ENCODE assay signal across 19 mouse cellular contexts in the genomic region with DNA sequence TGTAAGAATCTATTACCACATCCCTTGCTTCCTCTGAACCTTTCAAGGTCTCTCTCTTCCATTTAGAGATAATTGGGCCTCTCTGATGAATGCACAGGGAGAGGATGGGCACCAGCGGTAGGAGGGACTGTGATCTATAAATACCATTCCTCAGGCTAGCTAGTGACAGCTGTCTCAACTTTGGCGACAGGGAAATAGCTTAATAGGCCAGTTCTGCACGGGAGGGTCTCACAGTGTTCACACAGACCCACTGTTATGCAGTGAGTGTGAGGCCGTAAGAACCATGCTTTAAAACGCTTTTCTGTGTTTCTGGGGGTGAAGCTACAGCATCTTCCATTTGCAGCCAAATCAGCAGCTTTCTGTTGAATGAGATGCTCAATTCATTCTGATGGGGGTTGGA.
A peak's percentile ranks its signal among the peaks of the same experiment; 100 is the strongest.
DNase-seq lines count a peak whose midpoint lies in the region; ATAC-seq and TF ChIP-seq lines count a peak whose summit lies in the region.
"Had no signal": no experiment of that assay in that cellular context is flagged by ENCODE, and none has a peak within 500 bp of the region (broad histone marks: within the 10 kb centered on the region; RNA-seq: fewer than 3 reads in every experiment).

No protein-coding gene starts in this region.

- no peak for TF ChIP-seq CTCF in left cerebral cortex, adult 2 months (IDR thresholded peaks at IDR 0.05)
- no peak for TF ChIP-seq CTCF in brain, embryonic 14.5 days (IDR thresholded peaks at IDR 0.05; ENCODE audit: borderline replicate concordance, extremely low read depth, insufficient read depth, insufficient read length)

- H3K4me1 ChIP-seq in forebrain, embryonic 12.5 days: peaks cover 22% of the 10 kb centered on the region
- peaks cover 14% of the 10 kb centered on the region for H3K4me1 ChIP-seq in forebrain, embryonic 10.5 days
- peaks cover 12% of the 10 kb centered on the region for H3K4me1 ChIP-seq in forebrain, embryonic 16.5 days (replicated peaks; ENCODE audit: control insufficient read depth, insufficient read depth, low read length)
- H3K4me1 ChIP-seq: embryonic facial prominence, embryonic 12.5 days; hindbrain, embryonic 10.5 days had no signal

- DNase-seq in forebrain, embryonic 10.5 days (ENCODE audit: extremely low spot score, low spot score): no peak
- DNase-seq in left cerebral cortex, adult 2 months (ENCODE audit: extremely low spot score in 1 of 2, low spot score in 2 of 2): no peak
- DNase-seq in left cerebral cortex, adult 18-20 months (ENCODE audit: low spot score in 2 of 2): no peak
- peak; percentile 79 for DNase-seq in brain, embryonic 14.5 days (ENCODE audit: low read depth)
- no peak for DNase-seq in T-cell, adult 2 months (ENCODE audit: low spot score)
- DNase-seq in heart, postnatal 14 days: no peak
- DNase-seq: adrenal gland, postnatal 36 days; cerebellum, adult 9-10 months; gastrocnemius, postnatal 10 days; kidney, adult 18-20 months; thymus, adult 2 months had no signal

- no peak for TF ChIP-seq POLR2A in brain, embryonic 14.5 days (IDR thresholded peaks at IDR 0.05; ENCODE audit: borderline replicate concordance, extremely low read depth, insufficient read depth, insufficient read length, poor library complexity, severe bottlenecking)

- no peak overlapping the region for H3K4me2 ChIP-seq in forebrain, embryonic 12.5 days
- no peak overlapping the region for H3K4me2 ChIP-seq in forebrain, embryonic 16.5 days (ENCODE audit: low read length)
- H3K4me2 ChIP-seq: embryonic facial prominence, embryonic 12.5 days had no signal

- H3K9ac ChIP-seq in forebrain, embryonic 12.5 days: no peak overlapping the region
- H3K9ac ChIP-seq in forebrain, embryonic 16.5 days (replicated peaks; ENCODE audit: low read depth, low read length): no peak overlapping the region
- H3K9ac ChIP-seq: embryonic facial prominence, embryonic 12.5 days had no signal

- no peaks in the 10 kb centered on the region for H3K27me3 ChIP-seq in forebrain, embryonic 12.5 days
- H3K27me3 ChIP-seq in forebrain, embryonic 10.5 days (ENCODE audit: poor library complexity, severe bottlenecking): no peaks in the 10 kb centered on the region
- no peaks in the 10 kb centered on the region for H3K27me3 ChIP-seq in forebrain, embryonic 16.5 days (replicated peaks; ENCODE audit: control insufficient read depth, insufficient read depth, low read length)
- H3K27me3 ChIP-seq: embryonic facial prominence, embryonic 12.5 days had no signal

- intact Hi-C loops in left cerebral cortex, adult 2 months (cut with DNase I): loop anchor here (5.0 to 10.0 kb wide), 2 partner anchors 185 to 743 kb away; partner anchors contain the start of gene Brinp1
- intact Hi-C loops in heart, postnatal 14 days (cut with DNase I): no loop called here

- H3K27ac ChIP-seq in forebrain, embryonic 12.5 days: 0 out of 2 replicates have a peak overlapping the region, but pooled peaks have one; percentile 53
- no peak overlapping the region for H3K27ac ChIP-seq in forebrain, embryonic 10.5 days
- peak overlapping the region; percentile 69 for H3K27ac ChIP-seq in left cerebral cortex, adult 2 months
- H3K27ac ChIP-seq in forebrain, embryonic 16.5 days (ENCODE audit: low read length): no peak overlapping the region
- H3K27ac ChIP-seq: embryonic facial prominence, embryonic 12.5 days; heart, embryonic 10.5 days; hindbrain, embryonic 10.5 days; macrophage had no signal

- H3K4me3 ChIP-seq in forebrain, embryonic 12.5 days (replicated peaks): no peak overlapping the region
- H3K4me3 ChIP-seq in forebrain, embryonic 10.5 days: no peak overlapping the region
- no peak overlapping the region for H3K4me3 ChIP-seq in left cerebral cortex, adult 2 months
- no peak overlapping the region for H3K4me3 ChIP-seq in forebrain, embryonic 16.5 days (replicated peaks; ENCODE audit: low read length)
- H3K4me3 ChIP-seq: embryonic facial prominence, embryonic 12.5 days; heart, embryonic 10.5 days; hindbrain, embryonic 10.5 days had no signal

- no peaks in the 10 kb centered on the region for H3K36me3 ChIP-seq in forebrain, embryonic 12.5 days (replicated peaks)
- no peaks in the 10 kb centered on the region for H3K36me3 ChIP-seq in forebrain, embryonic 10.5 days (replicated peaks)
- H3K36me3 ChIP-seq in forebrain, embryonic 16.5 days (ENCODE audit: control insufficient read depth, insufficient read depth): no peaks in the 10 kb centered on the region
- H3K36me3 ChIP-seq: embryonic facial prominence, embryonic 12.5 days; heart, embryonic 10.5 days; hindbrain, embryonic 10.5 days had no signal

- peak; percentile 68 for ATAC-seq in forebrain, embryonic 12.5 days (ENCODE audit: low FRiP score)
- ATAC-seq in forebrain, embryonic 16.5 days: peak; percentile 65
- ATAC-seq: inflammation-experienced regulatory T-cells, adult 6 months; lung, postnatal 0 days had no signal

- no peaks in the 10 kb centered on the region for H3K9me3 ChIP-seq in forebrain, embryonic 12.5 days
- H3K9me3 ChIP-seq in forebrain, embryonic 10.5 days: no peaks in the 10 kb centered on the region
- no peaks in the 10 kb centered on the region for H3K9me3 ChIP-seq in forebrain, embryonic 16.5 days (ENCODE audit: control insufficient read depth, low read length)
- H3K9me3 ChIP-seq: embryonic facial prominence, embryonic 12.5 days; heart, embryonic 10.5 days; hindbrain, embryonic 10.5 days had no signal

- WGBS in forebrain, embryonic 12.5 days: 42% methylated on average over 5 of the region's 5 CpGs
- WGBS in forebrain, embryonic 10.5 days: 63% methylated on average over 5 of the region's 5 CpGs
- 21% methylated on average over 5 of the region's 5 CpGs for WGBS in forebrain, embryonic 16.5 days

Comparison
In these comparisons a context has a peak if more than half of its experiments do, and no peak if none do; other contexts are left out.
1. H3K27ac ChIP-seq: peak in forebrain, embryonic 12.5 days (single experiment) and left cerebral cortex, adult 2 months (single experiment); none in forebrain, embryonic 10.5 days (single experiment) and forebrain, embryonic 16.5 days (single experiment).